Mouse (Mus musculus): Measurements from ENCODE around the gene Gm5737.

GRCm38 (mm10) chr7:120819386-120819785 is 7.2 kb downstream of the Gm5737 start:
- TF ChIP-seq TAL1 (conservative IDR thresholded peaks at IDR 0.05; ENCODE audit: low read depth, low read length) (no peak), CTCF (IDR thresholded peaks at IDR 0.05; ENCODE audit: low read depth, low read length) (no peak)

All from G1E (cell line).